Mouse (Mus musculus) urinary bladder, adult 18-20 months (tissue): ENCODE data around the gene Syne2.

Experiments used
- DNase-seq, 2 experiments: peaks; one replicate each; pipeline ENCODE4 v3.0.0; 2022; ENCODE audit warnings: low spot score in 2 of 2, mixed read lengths in 2 of 2

The Syne2 gene

DNA sequence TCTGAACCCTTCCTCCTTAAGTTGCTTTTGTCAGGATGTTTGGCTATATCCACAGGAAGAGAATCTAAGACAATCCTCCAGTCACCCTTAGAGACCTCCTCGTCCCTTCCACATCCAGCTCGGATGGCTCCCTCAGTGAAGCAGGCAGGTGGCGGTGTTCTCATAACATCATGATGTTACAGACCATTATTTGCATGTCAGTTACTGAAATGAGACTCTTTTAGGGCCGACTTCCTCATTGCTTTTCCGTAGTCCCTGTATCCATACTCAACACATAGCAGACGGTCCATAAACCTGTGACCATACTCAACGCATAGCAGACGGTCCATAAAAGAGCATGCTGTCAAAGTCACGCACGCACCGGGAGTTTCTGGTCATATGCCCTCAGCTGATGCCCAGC is 106.9 kb downstream of the Syne2 start:
- no peak for DNase-seq

DNA sequence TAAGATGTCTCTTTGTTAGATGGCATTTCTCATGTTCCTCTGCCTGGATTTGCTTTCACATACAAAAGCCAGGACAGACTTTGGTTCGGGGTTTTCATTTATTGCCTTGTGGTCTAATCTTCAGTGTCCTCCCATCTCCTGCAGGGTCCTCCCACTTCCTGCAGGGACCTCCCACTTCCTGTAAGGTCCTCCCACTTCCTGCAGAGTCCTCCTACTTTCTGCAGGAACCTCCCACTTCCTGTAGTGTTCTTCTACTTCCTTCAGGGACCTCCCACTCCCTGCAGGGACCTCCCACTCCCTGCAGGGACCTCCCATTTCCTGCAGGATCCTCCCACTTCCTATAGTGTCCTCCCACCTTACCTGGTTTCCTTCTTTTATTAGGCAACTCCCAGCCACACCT is 109.7 kb downstream of the Syne2 start:
- no peak for DNase-seq

DNA sequence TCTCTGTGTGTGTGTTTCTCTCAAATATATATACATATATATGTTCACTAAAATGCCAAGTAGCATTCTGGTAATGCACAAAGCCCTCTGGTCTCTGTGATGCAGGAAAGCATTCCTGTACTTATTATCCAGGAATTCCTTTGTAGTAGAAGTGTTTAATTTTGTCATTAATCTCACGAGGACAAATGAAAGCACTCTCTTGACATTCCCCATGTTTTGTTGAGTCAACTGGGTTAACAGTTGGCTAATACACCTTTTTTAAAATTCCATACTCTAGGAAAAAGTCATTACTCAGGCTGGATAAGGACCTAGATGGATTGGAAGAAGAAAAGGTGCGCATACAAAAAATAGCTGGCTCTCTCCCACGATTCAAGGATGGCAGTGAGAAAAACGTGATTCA is 115.6 kb downstream of the Syne2 start:
- no peak for DNase-seq

- DNase-seq, result peak; percentile 2 to 8
These were observed 133.4 kb downstream of the Syne2 start for GRCm38 (mm10) chr12:75951328-75951727.

GRCm38 (mm10) chr12:75952011-75952410 is 134.1 kb downstream of the Syne2 start:
- no peak for DNase-seq

GRCm38 (mm10) chr12:75966441-75967195 is 148.7 kb downstream of the Syne2 start:
- DNase-seq, result no peak

DNA sequence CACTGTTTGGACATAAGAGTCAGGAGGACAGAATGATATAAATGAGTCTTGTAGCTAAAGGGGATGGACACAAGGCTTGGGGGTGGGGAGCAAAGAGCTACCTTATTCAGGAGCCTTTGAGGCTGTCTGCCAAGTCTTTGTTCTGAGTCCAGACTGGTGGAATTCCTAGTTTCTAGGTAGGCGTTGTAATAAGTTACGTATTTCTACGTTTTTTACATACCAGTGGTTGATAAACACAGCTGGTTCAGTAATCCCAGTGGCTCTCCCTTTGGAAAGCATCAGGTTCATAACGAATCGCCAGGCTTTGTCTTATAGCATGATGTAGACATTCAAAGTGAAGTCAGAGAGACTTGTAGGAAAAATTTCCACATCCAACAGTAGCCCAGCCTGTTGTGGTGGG is 161.1 kb downstream of the Syne2 start:
- DNase-seq, result no peak

GRCm38 (mm10) chr12:75983336-75983735 is 165.4 kb downstream of the Syne2 start:
- DNase-seq, result no peak

- DNase-seq, result no peak
These were observed 174.4 kb downstream of the Syne2 start for GRCm38 (mm10) chr12:75992226-75992858.

DNA sequence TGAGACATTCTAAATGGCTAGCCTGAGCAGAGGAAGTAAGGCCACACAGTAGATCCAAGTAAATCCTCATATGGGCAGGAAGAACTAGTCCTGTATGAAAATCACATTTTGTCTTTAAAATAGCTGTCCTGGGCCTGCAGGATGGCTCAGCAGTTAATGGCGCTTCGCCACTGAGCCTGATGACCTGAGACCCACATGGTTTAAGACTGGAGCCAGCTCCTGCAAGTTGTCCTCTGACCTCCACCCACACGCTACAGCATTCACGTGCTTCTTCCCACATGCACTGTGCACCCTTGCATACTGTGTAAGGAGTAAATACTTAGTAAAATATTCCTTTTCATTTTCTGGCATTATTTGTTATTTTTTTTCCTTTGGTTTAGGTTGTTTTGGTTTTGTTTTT is 175.0 kb downstream of the Syne2 start:
- no peak for DNase-seq

- DNase-seq, result no peak
These were observed 177.2 kb downstream of the Syne2 start for GRCm38 (mm10) chr12:75995086-75995485.

GRCm38 (mm10) chr12:75997547-75997946 is 179.6 kb downstream of the Syne2 start:
- DNase-seq, result no peak

DNA sequence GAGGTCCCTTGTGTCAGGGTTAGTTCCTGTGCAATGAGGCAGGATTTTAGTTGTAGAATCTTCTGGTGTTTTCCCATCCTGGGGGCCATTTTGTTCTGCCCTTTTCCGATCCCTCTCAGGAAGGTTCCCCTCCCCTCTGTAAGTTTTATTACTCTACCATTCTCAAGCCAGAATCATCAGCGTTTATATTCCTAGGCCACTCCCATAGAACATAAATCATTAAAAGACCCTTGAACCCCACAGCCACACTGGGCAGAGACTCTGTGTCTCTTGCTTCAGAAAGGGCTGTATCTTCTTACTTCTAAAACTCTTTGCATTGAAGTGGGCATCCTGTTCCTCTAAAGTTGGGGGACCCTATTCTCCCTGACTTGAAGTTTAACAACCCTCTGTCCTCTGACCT is 180.5 kb downstream of the Syne2 start:
- DNase-seq, result no peak

DNA sequence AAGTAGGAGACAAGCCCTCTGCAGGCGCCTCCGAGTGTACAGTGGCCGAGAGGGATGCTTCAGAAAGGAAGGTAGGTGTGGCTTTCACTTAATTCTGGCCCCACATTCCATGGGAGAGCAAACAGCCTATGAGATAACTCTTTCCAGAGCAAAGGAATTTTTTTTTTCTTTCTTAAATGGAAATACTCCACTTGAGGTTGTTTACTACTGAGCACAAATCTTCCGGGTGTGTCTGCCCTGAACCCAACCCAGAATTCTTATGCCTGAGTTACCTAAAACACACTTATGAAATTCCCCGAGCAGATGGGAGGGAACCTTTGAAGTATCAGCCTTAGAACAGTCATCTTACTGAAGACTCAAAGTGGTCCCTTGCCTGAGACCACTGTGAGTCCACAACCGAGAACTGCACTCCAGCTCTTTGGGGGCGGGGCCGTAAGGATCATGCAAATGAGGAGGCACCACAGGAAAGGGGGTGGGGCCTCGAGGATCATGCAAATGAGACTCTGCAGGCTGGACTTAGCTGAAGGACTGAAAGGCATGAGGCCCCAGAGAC is 186.8 kb downstream of the Syne2 start:
- peak; percentile 24 to 25 for DNase-seq

DNA sequence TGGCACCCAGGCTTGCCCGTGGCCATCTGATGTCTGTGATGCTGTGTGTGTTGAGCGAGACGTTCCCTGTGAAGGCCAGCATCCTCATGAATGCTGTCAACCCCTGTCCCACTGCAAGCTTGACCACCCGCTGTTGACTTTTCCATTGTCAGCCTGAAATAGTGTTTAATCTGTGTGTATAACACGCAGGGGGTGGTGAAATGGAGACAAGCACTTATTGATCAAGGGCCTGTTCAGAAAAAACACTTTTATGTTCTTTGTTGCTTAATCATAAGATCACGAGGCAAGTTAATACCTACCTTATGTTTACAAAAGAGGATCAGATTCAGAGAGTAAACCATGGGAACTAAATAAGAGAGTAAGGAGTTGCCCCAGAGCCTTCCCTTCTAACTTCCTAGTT is 191.1 kb downstream of the Syne2 start:
- DNase-seq, result no peak

GRCm38 (mm10) chr12:76012789-76013188 is 194.9 kb downstream of the Syne2 start:
- DNase-seq, result no peak

DNA sequence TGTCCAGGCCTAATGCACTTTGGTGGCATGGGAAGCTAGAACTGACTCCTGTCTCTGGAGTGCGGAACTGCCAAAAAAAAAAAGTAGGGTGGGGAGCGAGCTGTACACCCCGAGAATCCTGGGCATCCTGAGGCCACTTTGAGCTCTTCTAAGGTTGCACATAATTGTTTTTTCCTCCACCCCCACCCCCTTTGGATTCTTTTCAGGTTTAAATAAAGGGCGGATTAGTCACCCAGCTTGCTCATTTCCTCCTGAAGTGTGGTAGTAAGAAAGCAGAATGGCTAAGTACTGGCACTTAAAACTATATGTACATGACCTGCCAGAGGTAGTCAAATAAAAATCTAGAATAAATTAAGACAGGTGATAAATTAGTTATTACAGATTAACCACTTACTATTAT is 195.5 kb downstream of the Syne2 start:
- no peak for DNase-seq

GRCm38 (mm10) chr12:76015026-76015425 is 197.1 kb downstream of the Syne2 start:
- peak in 1 of 2 experiments; percentile 24 for DNase-seq

DNA sequence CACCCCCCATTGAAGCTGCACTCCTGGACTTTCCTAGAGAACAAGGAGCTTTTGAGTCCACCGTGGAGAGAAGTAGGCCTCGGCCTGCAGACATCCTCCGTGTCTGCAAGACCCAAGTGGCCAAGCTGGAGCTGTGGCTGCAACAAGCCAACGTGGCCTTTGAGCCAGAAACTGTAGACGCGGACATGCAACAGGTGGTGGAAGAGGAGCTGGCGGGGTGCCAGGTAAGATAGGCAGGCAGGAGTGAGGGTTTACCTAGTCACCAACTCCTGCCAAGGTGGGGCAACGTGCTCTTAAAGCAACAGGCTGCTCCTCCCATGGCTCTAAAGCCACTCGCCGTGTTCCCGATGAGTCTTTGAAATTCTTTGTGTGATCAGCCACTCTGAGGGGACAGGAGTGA is 197.6 kb downstream of the Syne2 start:
- DNase-seq, result peak; percentile 60

DNA sequence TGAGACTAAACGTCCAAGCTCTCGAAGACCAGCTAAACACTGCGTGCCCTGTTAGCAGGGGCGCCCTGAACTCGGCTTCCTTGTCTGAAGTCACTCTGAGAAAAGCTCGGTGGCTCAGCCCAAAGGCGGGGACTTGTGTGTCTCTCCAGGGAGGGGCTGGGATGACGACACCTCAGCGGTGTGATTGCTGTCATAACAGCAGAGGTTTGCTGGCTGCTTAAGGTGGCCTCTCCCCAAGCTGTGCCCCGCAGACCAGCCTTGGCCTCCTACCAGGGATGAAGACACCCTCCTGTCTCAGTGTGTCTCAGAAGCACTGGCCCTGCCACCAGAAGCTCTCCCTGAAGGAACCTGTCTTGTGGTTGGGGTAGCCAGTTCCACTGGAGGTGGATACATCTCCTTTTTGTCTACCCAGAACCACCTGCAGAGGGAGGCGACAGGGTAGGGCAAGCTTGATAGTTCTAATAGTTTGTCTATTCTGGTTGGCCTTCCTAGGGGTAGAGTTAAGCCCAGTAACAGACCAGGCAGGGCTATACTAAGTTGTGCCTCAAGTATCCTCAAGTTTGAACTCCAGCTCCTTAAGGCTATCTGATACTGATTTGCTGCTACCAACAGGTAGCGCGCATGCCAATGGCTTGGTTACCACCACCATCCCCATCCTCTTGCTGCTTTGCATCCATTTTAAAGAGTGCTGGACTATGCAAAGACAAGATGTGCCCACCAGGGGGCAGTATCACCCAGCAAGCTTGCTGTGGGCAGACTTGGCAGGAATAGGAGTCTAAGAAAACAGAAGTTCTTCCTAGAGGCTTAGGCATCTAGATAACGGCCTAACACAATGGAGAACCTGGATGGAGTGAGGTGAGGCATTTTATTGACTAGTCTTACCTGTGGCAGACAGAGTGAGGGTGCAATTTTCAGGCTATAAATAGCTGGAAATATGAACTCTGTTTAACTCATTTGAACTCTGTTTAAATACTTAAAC is 198.5 kb downstream of the Syne2 start:
- DNase-seq, result peak; percentile 19 to 37

DNA sequence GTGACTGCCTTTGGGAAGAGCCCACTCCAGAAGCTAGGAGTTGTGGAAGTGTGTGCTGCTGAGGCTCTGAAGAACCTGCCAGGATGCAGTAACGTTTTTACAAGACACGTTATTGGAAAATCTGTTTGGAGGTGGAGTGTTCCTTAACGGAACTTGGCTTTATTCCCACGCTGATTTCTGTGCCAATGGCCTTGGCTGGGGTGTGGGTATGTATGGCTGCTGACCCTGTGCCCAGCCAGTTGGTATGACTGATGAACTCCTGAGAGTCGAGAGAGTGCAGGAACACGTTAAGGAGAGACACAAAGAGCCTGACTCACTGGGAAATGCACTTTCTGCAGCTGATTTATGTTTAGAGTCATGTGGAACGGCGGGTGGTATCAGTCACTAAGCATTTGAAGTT is 200.7 kb downstream of the Syne2 start:
- DNase-seq, result no peak

DNA sequence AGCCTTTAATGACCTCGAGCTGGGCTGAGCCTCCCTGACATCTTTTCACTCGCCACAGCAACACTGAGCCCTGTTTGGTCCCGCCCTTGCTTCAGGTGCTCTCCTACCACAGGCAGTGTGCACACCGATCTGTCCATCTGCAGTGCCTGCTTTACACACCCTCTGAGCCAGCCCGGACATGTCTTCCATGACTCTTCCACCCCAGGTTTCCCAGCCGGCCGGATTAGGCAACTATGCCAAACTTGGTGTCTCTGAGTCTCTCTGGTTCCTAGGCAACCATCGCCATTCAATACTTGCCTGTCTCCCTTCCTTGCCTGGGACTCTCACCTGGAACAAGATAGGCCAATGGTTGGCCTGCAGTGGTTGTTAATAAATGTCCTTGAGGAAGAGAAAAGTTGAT is 224.4 kb downstream of the Syne2 start:
- DNase-seq, result peak; percentile 28 to 55
